Mouse (Mus musculus): ENCODE measurements around the gene Wdr86. TPM values are rescaled to one million over a fixed set of nuclear protein-coding genes. Genes with fewer than 3 reads are reported as not detected.

Wdr86 gene
- polyA plus RNA-seq, 1 experiment = 2.5 TPM

DNA sequence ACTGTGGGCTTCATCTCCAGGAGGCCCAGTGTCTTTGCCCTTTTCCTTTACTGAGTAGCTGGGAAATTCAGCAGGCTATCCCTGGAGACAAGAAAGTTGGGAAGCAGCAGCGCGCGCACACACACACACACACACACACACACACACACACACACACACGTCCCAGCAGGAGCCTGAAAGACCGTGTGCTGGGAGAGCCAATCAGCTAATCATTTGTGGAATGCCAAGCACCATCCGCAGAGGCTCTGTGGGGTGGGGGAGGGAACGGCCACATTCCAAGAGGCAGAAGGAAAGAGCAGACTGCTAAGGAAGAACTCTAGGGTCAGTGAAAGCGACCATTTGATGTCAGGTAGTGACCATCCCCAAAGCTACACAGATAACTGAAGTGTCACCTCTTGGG lies 2.6 kb upstream of the Wdr86 start:
- no peak overlapping the region for H3K27ac ChIP-seq (ENCODE audit: insufficient read depth, low read depth, low read length)
- no peak overlapping the region for H3K4me3 ChIP-seq (ENCODE audit: low read depth, low read length)
- TF ChIP-seq POLR2A (IDR thresholded peaks at IDR 0.05; ENCODE audit: low read depth, low read length) (no peak), CTCF (IDR thresholded peaks at IDR 0.05; ENCODE audit: extremely low read depth, insufficient read length, insufficient replicate concordance, low read depth, low read length) (no peak)
- H3K4me1 ChIP-seq (ENCODE audit: control insufficient read depth, insufficient read depth, insufficient read length, low read length) = peaks cover 15% of the 10 kb centered on the region
- 24% methylated on average over 8 of the region's 8 CpGs for WGBS
- H3K36me3 ChIP-seq (ENCODE audit: control insufficient read depth, insufficient read depth, low read length) = no peaks in the 10 kb centered on the region
- peaks cover 26% of the 10 kb centered on the region for H3K27me3 ChIP-seq (ENCODE audit: control insufficient read depth, insufficient read depth, low read length)

DNA sequence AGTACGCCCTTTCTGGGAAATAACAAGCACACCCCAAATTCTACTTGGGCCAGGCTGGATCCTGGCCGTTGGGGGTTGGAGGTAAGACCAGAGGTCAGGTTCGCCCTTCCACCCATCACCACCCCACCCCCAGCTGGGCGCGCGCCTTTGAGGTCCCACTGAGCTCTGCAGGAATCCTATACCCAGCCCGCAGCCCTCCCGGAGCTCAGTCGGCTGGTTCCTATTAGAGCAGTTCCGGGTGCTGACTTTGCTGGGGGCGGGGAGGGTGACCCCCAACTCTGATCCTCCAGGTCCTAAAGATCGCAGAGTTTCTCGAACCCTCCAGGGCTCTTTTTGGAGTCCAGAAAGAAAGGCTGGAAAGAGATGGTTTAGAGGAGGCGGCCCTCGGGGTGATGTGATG lies 459 bp upstream of the Wdr86 start:
- no peak overlapping the region for H3K27ac ChIP-seq (ENCODE audit: insufficient read depth, low read depth, low read length)
- WGBS = 14% methylated on average over 15 of the region's 15 CpGs
- H3K27me3 ChIP-seq (ENCODE audit: control insufficient read depth, insufficient read depth, low read length) = peaks cover 26% of the 10 kb centered on the region
- no peak for TF ChIP-seq POLR2A (IDR thresholded peaks at IDR 0.05; ENCODE audit: low read depth, low read length)
- H3K4me3 ChIP-seq (ENCODE audit: low read depth, low read length) = peak overlapping the region; percentile 61
- H3K4me1 ChIP-seq (ENCODE audit: control insufficient read depth, insufficient read depth, insufficient read length, low read length) = peaks cover 15% of the 10 kb centered on the region
- H3K36me3 ChIP-seq (ENCODE audit: control insufficient read depth, insufficient read depth, low read length) = no peaks in the 10 kb centered on the region

DNA sequence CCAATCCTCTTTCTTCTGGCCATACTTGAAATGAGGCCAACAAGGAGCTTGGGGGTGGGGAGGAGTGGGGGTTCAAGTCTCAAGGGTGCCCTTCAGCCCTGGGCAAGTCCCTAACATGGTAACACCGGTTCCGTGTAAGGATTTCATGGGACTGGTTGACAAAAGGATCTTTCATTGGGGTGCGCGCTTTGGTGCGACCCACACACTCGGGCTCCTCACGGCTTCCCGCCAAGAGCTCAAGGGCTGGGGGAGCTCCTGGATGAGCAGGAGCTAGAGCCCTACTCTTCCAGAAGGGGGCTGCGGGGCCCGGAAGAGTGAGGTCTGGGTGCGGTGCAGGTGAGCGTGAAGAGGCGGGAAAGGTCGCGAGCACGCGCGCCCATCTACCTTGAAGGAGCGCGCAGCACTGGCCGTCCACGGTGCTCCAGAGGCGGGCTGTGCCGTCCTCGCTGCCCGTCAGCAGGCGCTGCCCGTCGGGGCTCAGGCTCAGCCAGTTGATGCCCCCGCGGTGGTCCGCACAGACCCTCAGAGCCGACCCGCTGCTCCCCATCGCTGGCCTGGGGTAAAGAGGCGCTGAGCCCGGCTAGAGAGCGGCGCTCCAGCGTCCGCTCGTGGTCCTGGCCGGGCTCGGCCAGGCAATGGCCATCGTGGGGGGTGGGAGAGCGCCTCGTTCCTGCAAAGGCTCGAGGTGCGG lies 585 bp downstream of the Wdr86 start:
- peaks cover 26% of the 10 kb centered on the region for H3K27me3 ChIP-seq (ENCODE audit: control insufficient read depth, insufficient read depth, low read length)
- WGBS = 2% methylated on average over 49 of the region's 49 CpGs
- no peaks in the 10 kb centered on the region for H3K36me3 ChIP-seq (ENCODE audit: control insufficient read depth, insufficient read depth, low read length)
- no peak overlapping the region for H3K27ac ChIP-seq (ENCODE audit: insufficient read depth, low read depth, low read length)
- H3K4me1 ChIP-seq (ENCODE audit: control insufficient read depth, insufficient read depth, insufficient read length, low read length) = peaks cover 15% of the 10 kb centered on the region
- H3K4me3 ChIP-seq (ENCODE audit: low read depth, low read length) = peak overlapping the region; percentile 61
- no peak for TF ChIP-seq CTCF (IDR thresholded peaks at IDR 0.05; ENCODE audit: extremely low read depth, insufficient read length, insufficient replicate concordance, low read depth, low read length)
- TF ChIP-seq POLR2A (IDR thresholded peaks at IDR 0.05; ENCODE audit: low read depth, low read length) = no peak

DNA sequence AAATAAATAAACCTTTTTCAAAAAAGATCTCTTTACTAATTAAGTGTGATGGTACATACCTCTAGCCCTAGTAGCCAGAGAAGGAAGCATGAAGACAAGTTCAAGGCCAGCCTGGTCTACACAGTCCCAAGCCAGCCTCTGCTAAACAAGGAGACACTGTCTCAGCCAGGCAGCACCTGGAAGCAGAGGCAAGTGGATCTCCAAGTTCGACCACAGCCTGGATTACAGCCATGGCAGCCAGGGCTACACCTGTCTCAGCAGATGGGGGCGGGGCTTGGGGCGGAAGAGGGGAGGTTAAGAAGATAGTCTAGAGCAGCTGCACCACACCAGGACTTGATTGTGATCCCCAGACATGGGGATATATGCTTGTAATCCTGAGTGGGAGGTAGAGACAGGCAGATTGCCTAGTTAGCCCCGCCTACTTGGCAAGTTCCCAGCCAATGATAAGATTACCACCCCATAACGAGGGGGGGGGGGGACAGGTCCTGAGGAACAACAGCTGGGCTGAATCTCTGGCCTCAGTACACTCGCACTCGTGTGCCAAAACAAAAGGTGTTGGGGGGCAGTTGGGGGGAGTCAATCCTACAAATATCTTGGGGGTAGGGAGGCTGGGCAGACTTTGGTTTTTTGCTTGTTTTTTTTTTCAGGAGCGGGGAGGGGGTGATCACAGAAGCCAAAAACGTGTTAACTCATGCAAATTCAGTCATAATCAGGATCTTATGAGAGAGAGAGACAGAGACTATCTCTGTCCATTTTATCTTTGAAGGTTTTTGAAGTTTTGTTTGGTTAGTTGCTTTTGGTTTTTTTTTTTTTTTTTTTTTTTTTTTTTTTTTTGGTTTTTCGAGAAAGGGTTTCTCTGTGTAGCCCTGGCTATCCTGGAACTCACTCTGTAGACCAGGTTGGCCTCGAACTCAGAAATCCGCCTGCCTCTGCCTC lies 3.4 kb downstream of the Wdr86 start:
- WGBS = 45% methylated on average over 12 of the region's 12 CpGs
- Histone ChIP-seq H3K27me3 (ENCODE audit: control insufficient read depth, insufficient read depth, low read length) (peaks cover 26% of the 10 kb centered on the region), H3K27ac (ENCODE audit: insufficient read depth, low read depth, low read length) (no peak overlapping the region), H3K36me3 (ENCODE audit: control insufficient read depth, insufficient read depth, low read length) (no peaks in the 10 kb centered on the region), H3K4me1 (ENCODE audit: control insufficient read depth, insufficient read depth, insufficient read length, low read length) (peaks cover 15% of the 10 kb centered on the region), H3K4me3 (ENCODE audit: low read depth, low read length) (no peak overlapping the region)
- TF ChIP-seq POLR2A (IDR thresholded peaks at IDR 0.05; ENCODE audit: low read depth, low read length) (no peak), CTCF (IDR thresholded peaks at IDR 0.05; ENCODE audit: extremely low read depth, insufficient read length, insufficient replicate concordance, low read depth, low read length) (no peak)

DNA sequence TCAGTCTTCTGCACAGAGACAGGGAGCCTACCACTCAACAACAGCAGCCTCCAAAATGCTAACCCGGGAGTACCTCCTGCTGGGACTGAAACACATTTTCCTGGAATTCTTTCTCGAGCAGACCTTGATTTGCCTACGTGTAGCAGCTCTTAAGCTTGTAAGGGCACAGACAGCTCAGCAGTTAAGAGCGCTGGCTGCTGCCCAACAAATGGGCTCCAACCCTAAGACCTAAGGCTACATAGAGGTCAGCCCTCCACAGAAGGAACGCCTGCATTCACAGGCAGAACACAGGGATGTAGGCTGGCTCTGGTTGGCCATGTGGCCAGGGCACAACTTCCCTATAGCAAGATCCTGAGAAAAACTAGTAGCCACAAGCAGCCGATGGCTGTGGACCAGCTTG lies 4.6 kb downstream of the Wdr86 start:
- 84% methylated on average over 6 of the region's 6 CpGs for WGBS
- H3K4me1 ChIP-seq (ENCODE audit: control insufficient read depth, insufficient read depth, insufficient read length, low read length) = peaks cover 14% of the 10 kb centered on the region
- no peak overlapping the region for H3K4me3 ChIP-seq (ENCODE audit: low read depth, low read length)
- no peaks in the 10 kb centered on the region for H3K36me3 ChIP-seq (ENCODE audit: control insufficient read depth, insufficient read depth, low read length)
- no peak overlapping the region for H3K27ac ChIP-seq (ENCODE audit: insufficient read depth, low read depth, low read length)
- no peak for TF ChIP-seq POLR2A (IDR thresholded peaks at IDR 0.05; ENCODE audit: low read depth, low read length)
- no peak for TF ChIP-seq CTCF (IDR thresholded peaks at IDR 0.05; ENCODE audit: extremely low read depth, insufficient read length, insufficient replicate concordance, low read depth, low read length)
- peaks cover 17% of the 10 kb centered on the region for H3K27me3 ChIP-seq (ENCODE audit: control insufficient read depth, insufficient read depth, low read length)

DNA sequence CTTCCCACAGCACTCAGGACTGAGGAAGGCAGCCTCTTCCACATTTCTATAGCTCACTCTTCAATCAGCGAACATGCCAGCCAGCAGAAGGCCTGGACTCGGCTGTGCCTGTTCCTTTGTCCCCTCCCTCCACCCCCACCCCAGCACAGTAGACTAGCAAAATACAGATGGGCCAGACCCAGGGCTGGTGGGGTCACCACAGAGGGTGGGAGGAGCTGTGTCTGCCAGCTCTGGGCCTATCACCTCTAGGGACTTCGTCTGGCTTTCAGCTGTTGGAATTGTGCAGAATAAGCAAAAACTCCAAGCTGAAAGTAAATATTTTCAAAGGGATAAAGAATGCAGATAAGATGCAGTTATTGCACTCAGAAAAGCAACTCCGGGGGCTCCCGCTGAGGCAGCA lies 5.7 kb downstream of the Wdr86 start:
- H3K27ac ChIP-seq (ENCODE audit: insufficient read depth, low read depth, low read length) = no peak overlapping the region

DNA sequence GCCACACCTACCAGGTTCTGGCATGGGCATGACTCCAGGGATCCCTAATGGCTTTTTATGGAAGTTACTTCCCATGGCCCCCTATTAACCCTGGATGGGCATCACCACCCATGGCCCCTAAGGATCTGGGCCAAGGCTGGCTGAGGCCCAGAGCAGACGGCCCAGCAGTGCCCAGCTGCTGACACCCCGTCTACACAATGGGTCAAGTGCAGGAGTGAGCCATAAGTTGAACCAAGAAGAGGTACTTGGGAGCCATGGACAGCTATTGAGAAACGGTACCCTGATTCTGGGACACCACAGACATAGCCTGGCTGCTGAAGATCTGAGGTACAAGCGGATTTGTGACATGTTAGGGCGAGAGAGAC lies 6.3 kb downstream of the Wdr86 start:
- TF ChIP-seq POLR2A (IDR thresholded peaks at IDR 0.05; ENCODE audit: low read depth, low read length) (no peak), CTCF (IDR thresholded peaks at IDR 0.05; ENCODE audit: extremely low read depth, insufficient read length, insufficient replicate concordance, low read depth, low read length) (no peak)
- Histone ChIP-seq H3K4me1 (ENCODE audit: control insufficient read depth, insufficient read depth, insufficient read length, low read length) (no peaks in the 10 kb centered on the region), H3K27me3 (ENCODE audit: control insufficient read depth, insufficient read depth, low read length) (peaks cover under 1% of the 10 kb centered on the region; the same call in 1 of the 2 replicates), H3K36me3 (ENCODE audit: control insufficient read depth, insufficient read depth, low read length) (no peaks in the 10 kb centered on the region), H3K27ac (ENCODE audit: insufficient read depth, low read depth, low read length) (no peak overlapping the region), H3K4me3 (ENCODE audit: low read depth, low read length) (no peak overlapping the region)
- 67% methylated on average over 5 of the region's 5 CpGs for WGBS

More for the DNA sequence above, 5.7 kb downstream of the Wdr86 start:
- TF ChIP-seq POLR2A (IDR thresholded peaks at IDR 0.05; ENCODE audit: low read depth, low read length) (no peak), CTCF (IDR thresholded peaks at IDR 0.05; ENCODE audit: extremely low read depth, insufficient read length, insufficient replicate concordance, low read depth, low read length) (no peak)
- peaks cover 6% of the 10 kb centered on the region for H3K27me3 ChIP-seq (ENCODE audit: control insufficient read depth, insufficient read depth, low read length)
- 78% methylated on average over 5 of the region's 5 CpGs for WGBS
- peaks cover 5% of the 10 kb centered on the region for H3K4me1 ChIP-seq (ENCODE audit: control insufficient read depth, insufficient read depth, insufficient read length, low read length)
- H3K36me3 ChIP-seq (ENCODE audit: control insufficient read depth, insufficient read depth, low read length) = no peaks in the 10 kb centered on the region
- no peak overlapping the region for H3K4me3 ChIP-seq (ENCODE audit: low read depth, low read length)

Data from small intestine, adult 2 months (tissue).